Mouse (Mus musculus) heart, adult 8-10 months (tissue): ENCODE results near the gene Cand2. TPM values are rescaled to one million over a fixed set of nuclear protein-coding genes. Genes with fewer than 3 reads are reported as not detected.

Source experiments
- DNase-seq: peaks from one replicate; pipeline ENCODE4 v3.0.0; 2022; ENCODE audit warnings: low spot score
- microRNA-seq: library from miRNA; unstranded; fragments of <30 nt; microRNA quantifications from one replicate; pipeline ENCODE4 v1.2.0, GENCODE M21; 2022
- total RNA-seq, 4 experiments: library from RNA; stranded (reverse); gene quantifications; 2 replicates each; pipeline ENCODE4 v1.2.4; 2022

Cand2 gene
- total RNA-seq, 4 experiments from 2014 or later, result 77.2 to 97.7 (median 87.6) TPM

GRCm38 (mm10) chr6:115830779-115831601 is 56.7 kb downstream of the Cand2 start:
- no peak for DNase-seq

DNA sequence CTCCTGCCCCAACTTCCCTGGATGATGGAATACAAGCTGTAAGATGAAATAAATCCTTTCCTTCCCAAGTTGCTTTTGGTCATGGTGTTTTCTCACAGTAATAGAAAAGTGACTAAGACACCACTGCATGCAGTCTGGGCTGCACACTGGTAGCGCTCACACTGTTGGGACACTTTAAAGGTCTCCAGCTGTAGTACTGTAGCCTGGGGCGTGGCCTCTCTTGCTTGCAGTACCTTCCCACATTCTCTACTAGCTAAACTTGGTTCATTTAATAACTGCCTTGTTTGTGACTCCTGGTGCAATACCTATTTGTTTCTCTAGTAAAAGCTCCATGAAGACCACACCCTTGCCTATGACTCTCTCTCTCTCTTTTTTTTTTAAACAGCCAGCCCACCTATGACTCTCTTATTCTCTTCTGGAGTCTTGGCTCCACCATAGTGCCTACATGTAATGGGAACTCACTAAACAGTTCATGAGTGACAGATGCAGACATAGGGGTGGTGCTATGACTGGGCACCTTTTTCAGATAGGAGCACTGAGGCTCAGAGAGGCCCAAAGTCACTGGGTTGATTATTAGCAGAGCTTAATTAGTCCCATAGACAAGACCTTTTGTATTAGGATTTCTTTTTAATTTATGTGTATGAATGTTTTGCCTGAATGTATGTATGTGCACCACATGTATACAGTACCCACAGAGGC is 58.0 kb downstream of the Cand2 start:
- no peak for DNase-seq

GRCm38 (mm10) chr6:115833861-115834260 is 59.5 kb downstream of the Cand2 start:
- DNase-seq, result no peak

DNA sequence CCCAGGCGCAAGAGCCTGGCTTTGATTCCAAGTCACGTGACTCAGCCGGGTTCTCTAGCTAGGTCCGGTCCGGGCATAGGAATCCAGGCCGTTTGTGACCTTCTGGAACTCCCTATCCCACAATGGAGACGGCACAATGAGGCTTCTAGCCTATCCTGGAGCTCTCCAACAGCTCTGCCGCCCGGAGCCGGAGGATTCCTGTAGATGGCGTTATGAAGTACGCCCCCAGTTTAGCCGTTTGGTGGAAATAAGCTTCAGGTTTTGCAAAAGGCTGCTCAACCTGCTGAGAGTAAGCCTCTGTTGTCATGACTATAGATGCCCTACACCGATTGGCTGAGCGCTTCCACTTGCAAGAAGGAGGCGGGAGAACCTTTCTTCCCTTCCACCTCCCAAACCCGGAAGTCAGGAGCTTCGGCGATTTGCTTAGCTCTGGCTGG is 63.8 kb downstream of the Cand2 start, which contains the start of gene Efcab12:
Gene Efcab12, minus strand, starts transcription at position 252 of the 437 bp plus-strand sequence.
- DNase-seq, result peak; percentile 58

DNA sequence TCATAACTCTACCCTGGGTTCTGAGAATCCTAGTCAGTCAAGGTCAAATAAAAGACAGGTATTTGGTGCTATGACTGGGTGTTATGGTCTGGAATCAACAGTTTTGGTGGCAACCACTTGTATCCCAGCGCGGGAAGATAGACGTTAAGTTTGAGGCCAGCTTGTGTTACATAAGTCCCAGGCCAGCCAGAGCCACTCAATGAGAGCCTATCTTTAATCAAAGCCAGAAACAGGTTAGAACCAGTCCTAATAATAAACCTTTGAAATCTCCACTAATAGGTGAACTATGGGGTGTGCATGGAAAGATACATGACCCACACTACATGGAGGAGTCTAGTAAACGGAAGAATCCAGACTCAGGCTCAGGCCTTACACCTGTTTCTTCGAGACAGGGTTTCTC is 64.4 kb downstream of the Cand2 start:
- DNase-seq, result no peak

DNA sequence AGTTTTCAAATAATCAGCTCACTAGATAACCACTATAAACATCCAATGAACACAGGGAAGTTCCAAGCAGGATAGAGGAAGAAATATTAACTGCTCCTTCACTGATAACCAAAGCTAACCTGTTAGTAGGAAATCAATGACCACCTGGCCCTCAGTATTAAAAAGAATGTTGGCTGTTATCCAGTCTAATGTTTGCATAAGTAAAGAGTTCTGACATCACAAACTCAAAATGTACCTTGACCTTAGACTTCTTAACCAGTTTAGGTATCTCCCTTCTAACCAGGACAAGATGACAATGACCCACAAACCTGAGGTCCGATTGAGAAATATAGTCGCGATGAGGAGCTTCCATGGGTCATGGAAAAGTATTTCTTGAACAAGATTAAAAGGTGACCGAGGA is 70.7 kb downstream of the Cand2 start:
- no peak for DNase-seq

- peak; percentile 52 for DNase-seq
Observed at GRCm38 (mm10) chr6:115846640-115847411, 72.5 kb downstream of the Cand2 start.

DNA sequence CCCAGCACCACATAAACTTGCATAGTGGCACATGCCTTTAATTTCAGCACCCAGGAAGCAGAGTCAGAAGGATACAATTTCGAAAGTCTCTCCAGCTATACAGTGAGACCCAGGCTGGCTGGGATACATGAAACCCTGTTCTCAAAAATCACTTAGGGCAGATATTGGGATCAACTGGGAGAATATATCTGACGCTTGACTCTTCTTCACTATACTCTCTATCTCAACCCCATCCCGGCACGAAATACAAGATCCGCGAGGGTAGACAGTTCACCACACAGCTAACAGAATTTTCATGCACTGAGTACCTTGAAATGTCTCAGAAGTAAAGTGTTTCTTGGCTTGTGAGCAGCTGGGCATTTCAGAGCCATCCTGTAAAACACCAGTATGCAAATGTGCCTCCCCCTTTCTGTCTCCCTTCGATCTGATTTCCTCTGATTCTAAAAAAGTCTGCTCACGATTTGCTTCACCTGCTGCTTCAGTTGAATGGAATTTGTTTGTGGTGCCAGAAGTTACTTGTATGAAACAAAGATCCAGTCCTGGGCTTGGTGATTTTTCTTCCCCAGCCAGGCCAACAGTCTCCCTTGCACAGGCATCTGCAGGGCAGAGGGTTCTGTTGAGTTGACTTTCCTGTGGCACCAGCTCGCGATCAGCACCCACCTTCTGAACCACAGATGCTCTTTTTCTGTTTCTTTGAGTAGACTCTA is 74.4 kb downstream of the Cand2 start:
- no peak for DNase-seq

GRCm38 (mm10) chr6:115852446-115853090 is 78.2 kb downstream of the Cand2 start:
- no peak for DNase-seq

DNA sequence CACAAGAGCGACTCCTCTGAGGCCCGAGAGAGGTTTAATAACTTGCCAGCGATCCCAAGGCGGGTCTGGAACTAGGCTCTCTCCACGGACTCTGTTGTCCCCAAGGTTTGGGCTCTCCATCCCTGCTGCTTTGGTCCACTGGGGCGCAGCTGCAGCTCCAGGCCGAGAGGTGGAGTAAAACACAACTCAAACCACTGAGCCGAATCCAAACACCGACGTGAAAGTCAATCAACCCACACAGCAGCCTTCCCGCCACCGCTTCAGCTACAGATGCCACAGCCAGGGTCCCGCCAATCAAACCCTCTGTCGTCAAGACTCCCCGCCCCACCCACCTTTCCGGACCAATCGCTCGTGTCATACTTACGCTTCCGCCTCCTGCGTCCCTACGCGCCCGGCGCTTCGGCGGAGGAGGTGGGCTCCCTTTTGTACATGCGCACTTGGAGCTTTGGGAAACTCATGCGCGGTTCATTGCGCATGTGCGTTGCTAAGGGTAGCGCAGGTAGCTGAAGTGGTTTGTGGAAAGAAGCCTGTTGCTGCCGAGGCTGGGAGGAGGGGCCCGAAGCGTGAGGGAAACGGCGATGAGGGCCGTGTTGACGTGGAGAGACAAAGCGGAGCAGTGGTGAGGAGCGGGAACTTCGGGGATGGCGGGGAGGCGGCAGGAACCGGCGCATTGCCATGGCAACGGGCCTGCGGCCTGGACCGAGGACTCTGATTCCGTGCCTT is 78.9 kb downstream of the Cand2 start, which contains the start of the genes Mbd4 and Ift122:
Gene Mbd4, minus strand, starts transcription at position 281 of the 723 bp plus-strand sequence.
Gene Ift122, plus strand, starts transcription at position 380 of the 723 bp plus-strand sequence.
- peak; percentile 99 for DNase-seq

DNA sequence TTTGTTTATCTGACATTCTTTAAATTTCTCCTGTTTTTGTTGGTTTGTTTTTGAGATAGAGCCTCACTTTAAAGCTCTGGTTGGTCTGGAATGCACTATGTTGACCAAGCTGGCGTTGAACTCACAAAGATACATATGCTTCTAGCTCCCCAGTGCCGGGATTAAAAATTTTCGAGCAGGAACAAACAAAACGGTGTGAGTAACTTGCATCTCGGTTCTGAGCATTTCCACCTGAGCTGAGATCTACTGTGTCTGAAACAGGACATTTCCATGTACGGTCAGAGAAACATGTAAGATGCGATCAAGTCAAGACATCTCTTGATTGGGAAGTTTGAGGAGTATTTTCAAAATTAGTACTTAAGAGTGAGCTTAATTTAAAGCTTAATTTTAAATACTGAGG is 79.6 kb downstream of the Cand2 start:
- DNase-seq, result no peak

GRCm38 (mm10) chr6:115854432-115854831 is 80.1 kb downstream of the Cand2 start:
- no peak for DNase-seq

Small RNAs within 50 kb of the gene (microRNA-seq; reads per million reads assigned to microRNA genes)
- gene Mir7660, result not detected

Other genes with a start within 250 kb of the Cand2 start
- 10 to 100 TPM in 1 of 4 experiments, 1 to 10 TPM in 3; 7.5 to 12.0 (median 7.6) TPM for gene Tsen2, start 229.9 kb upstream of the Cand2 start, total RNA-seq
- gene Mkrn2os, start 182.0 kb upstream of the Cand2 start, total RNA-seq, result 1 to 10 TPM in 1 of 4 experiments, under 1 TPM in 3; 0.52 to 1.1 (median 0.71) TPM
- gene Mkrn2, start 172.6 kb upstream of the Cand2 start, total RNA-seq, result 10 to 100 TPM; 35.2 to 42.7 (median 39.5) TPM
- 100 to 1,000 TPM in 3 of 4 experiments, 10 to 100 TPM in 1; 97.6 to 104 (median 102) TPM for gene Raf1, start 97.9 kb upstream of the Cand2 start, total RNA-seq
- 1 to 10 TPM in 1 of 4 experiments, under 1 TPM in 3; 0.41 to 1.0 (median 0.60) TPM for gene Tmem40, start 12.1 kb upstream of the Cand2 start, total RNA-seq
- gene Rpl32, start 34.2 kb downstream of the Cand2 start, total RNA-seq, result 100 to 1,000 TPM; 586 to 697 (median 628) TPM
- under 1 TPM; 0.20 to 0.53 (median 0.36) TPM for gene Efcab12, start 63.9 kb downstream of the Cand2 start, total RNA-seq
- gene Mbd4, start 78.8 kb downstream of the Cand2 start, total RNA-seq, result 1 to 10 TPM in 3 of 4 experiments, under 1 TPM in 1; 0.98 to 1.5 (median 1.1) TPM
- 1 to 10 TPM; 8.5 to 10.0 (median 9.0) TPM for gene Ift122, start 78.9 kb downstream of the Cand2 start, total RNA-seq
- gene Rho, start 157.2 kb downstream of the Cand2 start, total RNA-seq, result not detected
- gene H1foo, start 170.4 kb downstream of the Cand2 start, total RNA-seq, result not detected
- gene Plxnd1, start 220.5 kb downstream of the Cand2 start, total RNA-seq, result 10 to 100 TPM; 43.8 to 75.7 (median 63.5) TPM